Mouse (Mus musculus) heart, postnatal 4 days (tissue): ENCODE results near the gene Wnk1. TPM values are rescaled to one million over a fixed set of nuclear protein-coding genes. Genes with fewer than 3 reads are reported as not detected.

ENCODE experiments used
- DNase-seq: peaks from one replicate; pipeline ENCODE4 v3.0.0; 2021
- total RNA-seq, 2 experiments: library from RNA; stranded (reverse); gene quantifications; 2 replicates each; pipeline ENCODE4 v1.2.3; 2021

Wnk1 gene
- total RNA-seq, 2 experiments from 2014 or later: 332 to 358 TPM

DNA sequence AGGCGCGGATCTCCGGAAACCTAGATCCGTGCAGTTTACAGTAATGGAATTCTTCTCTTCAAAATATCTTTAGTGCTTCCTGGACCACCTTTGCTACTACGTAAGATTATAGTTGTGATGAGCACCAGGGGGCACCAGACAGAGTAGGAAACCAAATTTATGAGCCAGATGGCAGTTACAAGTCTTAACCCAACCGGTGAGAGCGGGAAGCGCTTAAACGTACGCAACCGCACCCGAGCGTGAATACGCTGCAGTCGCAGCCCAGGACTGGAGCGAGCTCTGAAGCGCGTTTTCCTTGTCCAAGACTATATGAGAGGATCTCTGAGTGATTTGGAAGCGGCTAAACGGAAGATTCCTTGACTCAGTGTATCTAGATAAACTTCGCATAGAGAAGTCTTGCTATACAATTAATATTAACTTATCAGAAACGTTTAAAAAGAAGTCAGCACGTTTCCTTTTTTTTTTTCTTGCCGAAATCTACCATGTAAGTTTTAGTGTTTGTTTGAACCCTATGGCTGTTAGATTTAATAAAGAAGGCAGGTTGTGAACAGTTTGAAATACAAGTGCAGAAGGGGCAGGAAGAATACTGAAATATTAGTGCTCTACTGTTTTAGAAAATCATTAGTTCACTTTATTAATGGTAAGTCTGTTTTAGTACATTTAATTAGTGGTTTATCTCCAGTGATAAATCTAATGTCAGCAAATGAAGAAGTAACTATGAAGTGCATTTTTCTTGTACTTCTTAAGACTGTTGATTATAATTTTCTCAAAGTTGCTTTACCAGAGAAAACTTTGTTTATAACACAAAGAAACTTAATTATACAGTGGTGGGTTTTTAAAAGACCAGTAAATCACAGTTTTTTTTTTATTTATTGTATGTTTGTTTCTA lies 1.4 kb upstream of the Wnk1 start:
- DNase-seq: peak; percentile 88

DNA sequence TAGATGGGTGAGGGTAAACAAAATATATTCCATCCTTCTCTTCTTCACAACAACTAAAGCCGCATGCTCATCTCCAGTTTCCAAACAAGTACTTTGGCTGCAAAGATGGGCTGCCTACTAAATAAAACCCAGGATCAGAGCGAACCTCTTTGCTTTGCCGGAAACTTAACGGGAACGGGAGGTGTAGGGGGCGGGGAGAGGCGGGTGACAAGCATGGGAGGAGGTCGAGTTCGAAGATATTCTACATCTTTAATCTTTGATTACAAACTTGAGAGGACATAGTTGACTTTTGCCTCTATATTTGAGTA lies 738 bp upstream of the Wnk1 start:
- peak; percentile 55 for DNase-seq

- DNase-seq: peak; percentile 78
These were observed 671 bp downstream of the Wnk1 start for GRCm38 (mm10) chr6:120037636-120038365.

DNA sequence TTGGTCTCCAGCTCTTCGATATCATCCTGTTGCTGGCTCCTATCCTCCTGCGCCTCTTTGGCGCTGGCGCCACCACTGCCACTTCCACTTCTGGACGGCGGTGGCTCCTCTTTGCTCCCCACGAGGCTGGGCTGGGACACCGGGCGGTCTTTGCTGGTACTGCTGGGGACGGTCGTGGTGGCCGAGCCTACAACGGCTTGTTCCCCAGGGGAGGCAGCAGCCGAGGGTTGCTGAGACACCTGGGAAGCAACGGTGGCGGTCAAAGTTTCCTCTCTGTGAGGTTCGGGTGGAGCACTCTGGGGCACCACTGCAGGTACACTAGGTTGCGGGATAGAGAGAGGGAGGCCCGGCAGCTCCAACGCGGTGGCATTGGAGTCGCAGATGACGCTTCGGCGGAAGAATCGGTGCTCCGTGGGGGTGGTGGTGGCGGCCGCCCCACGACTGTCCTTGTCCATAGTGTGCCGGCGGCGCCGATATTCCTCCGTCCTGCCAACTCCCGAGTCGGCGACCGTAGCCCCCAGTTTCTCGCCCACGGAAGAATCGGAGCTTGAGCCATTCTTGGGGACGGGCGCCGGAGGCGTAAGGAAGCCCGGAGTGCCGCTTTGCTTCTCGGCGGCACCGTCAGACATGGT lies 1.4 kb downstream of the Wnk1 start:
- DNase-seq: peak; percentile 85

- no peak for DNase-seq
These were observed 13.9 kb downstream of the Wnk1 start for GRCm38 (mm10) chr6:120024577-120024976.

GRCm38 (mm10) chr6:120023746-120024145 lies 14.7 kb downstream of the Wnk1 start:
- DNase-seq: no peak

DNA sequence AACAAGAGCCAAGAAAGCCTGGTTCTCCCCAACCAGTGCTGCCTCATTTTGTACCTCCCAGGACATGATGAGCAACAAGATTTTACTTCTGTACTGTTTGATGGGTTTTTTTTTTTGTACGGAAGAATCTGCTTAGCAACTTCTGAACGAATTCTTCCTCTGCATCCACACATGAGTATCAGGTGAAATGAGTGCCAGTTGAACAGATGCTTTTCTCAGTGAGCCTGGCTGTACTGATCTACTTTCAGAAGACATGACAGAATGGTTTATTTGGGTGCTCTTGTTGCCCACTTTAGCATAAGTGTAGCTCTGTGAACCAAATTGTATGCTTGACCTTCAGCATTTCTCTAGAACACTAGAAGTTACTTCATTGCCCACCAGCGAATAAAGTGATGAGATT lies 16.4 kb downstream of the Wnk1 start:
- no peak for DNase-seq

DNA sequence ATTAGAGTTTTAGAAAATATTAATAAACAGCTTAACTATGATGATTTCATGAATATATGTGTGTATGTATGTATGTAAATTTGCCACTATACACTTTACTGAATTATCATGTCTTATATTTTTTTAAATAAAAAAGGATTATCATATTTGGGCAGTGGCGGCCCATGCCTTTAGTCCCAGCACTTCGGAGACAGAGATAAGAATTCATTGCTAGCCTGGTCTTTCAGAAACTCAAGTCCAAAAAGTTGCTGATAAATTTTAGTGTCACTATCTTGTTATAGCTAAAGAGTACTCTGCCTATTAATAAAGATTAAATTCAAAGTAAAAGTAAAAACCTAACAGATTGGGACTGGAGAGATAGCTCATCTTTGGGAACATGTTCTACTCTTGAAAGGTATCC lies 18.8 kb downstream of the Wnk1 start:
- DNase-seq: no peak

DNA sequence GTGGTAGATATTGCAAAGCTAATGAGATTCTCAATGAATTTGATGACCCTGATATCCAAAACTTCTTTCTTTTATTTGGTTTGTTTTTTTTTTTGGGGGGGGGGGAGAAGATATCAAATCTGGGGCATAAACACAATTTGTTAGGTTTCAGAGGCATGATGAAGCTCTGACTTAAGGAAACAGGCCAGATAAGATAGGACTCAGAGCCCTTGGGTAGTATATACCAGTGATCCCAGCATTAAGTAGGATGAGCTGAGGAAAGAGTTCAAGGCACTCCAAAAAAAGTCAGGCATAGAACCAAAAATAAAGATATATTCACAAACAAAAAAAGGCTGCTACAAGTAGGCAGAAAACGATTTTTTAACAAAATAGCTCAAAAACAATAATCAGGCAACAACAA lies 25.3 kb downstream of the Wnk1 start:
- DNase-seq: no peak

- DNase-seq: no peak
These were observed 27.0 kb downstream of the Wnk1 start for GRCm38 (mm10) chr6:120011440-120011839.

DNA sequence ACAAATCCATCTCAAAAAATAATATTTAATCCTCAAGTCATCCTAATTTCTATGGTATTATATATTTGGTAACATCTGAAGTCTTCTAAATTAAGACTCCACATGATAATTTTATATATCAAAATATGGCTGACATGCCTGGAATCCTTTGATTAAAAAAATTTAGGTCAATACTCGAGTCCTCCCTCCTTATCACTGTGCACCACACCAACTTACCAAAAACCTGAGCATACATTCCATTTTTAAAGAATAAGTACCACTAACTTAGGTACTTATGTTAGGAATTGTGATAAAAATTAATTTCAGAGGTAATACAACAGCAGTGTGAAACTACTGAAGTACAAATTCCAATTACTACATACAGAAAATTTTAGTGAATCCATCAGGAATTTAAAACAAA lies 27.5 kb downstream of the Wnk1 start:
- DNase-seq: no peak

- no peak for DNase-seq
These were observed 27.9 kb downstream of the Wnk1 start for GRCm38 (mm10) chr6:120010535-120010934.

GRCm38 (mm10) chr6:120001718-120002117 lies 36.8 kb downstream of the Wnk1 start:
- no peak for DNase-seq

- no peak for DNase-seq
These were observed 42.0 kb downstream of the Wnk1 start for GRCm38 (mm10) chr6:119996480-119996879.

DNA sequence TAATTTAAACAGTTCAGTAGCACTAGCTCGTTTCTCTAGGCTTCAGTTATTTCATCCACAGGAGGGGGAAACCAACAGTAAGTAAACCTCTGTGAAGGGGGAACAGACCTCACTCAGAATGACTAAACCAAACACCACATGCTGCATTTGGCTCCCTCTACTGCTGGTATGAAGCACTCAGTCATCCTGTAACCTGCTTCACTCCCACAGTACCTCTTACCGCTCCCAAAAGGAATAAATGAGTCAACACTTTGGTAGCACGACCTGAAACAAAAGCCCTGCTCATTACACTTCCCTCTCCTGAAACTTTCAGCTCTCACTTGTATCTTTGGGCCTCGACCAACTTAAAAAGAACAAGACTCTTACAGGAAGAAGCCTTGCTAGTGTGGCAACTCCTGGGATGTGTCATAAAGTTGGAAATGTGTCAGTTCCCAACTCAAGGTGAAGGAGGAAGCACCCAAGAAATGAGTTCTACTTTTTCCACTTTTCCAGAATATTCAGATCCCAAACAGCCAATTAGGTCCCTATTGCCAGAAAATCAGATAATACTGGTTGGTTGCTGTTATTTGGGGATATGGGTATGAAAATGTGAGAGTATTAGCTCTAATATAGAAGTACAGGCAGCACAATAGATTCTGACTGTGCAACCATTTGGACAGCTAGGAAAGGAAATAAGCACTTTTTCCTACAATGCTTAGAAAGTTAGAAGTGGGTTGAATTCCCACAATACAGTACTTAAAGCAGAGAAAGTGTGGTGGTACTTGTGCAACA lies 114.1 kb downstream of the Wnk1 start:
- DNase-seq: peak; percentile 34

DNA sequence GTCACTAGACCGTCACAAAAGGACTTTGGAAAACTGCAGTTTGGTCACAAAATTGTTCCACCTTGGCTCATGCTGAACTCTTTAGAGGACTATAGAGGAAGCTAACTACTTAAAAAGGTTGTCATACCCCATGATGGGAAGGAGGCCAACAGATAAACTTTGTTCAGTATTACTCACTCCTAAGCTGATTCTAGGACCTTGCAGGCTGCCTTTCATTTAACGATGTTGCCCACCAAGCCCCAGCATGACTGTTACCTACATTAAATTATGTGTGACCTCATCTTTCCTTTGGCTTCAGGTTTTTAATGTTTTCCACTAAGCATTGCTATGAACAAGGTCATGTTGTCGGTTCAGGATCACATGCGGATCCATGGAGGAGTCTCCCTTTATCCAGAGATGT lies 115.9 kb downstream of the Wnk1 start:
- no peak for DNase-seq

- DNase-seq: no peak
These were observed 116.3 kb downstream of the Wnk1 start for GRCm38 (mm10) chr6:119922136-119922535.

GRCm38 (mm10) chr6:119918561-119919181 lies 119.8 kb downstream of the Wnk1 start:
- no peak for DNase-seq

DNA sequence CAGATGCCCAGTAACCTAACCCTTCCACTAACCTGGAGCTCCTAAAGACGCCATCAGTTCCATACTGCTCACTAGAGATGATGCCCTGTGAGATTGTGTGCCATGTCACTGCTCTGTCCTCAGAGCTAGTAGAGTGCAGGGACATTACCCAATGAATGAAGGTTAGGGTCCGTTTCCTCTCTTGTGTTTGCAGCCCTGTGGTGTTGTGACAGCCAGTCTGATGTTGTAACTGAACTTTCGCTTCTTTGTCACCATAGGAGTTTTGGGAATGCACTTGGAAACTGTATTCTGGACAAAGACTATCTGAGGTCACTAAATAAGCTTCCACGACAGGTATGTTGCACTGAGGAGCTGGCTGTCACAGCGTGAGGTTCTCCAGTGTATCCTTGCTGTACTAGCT lies 122.8 kb downstream of the Wnk1 start:
- no peak for DNase-seq

GRCm38 (mm10) chr6:119912046-119912445 lies 126.4 kb downstream of the Wnk1 start:
- DNase-seq: no peak

- DNase-seq: no peak
These were observed 133.0 kb downstream of the Wnk1 start for GRCm38 (mm10) chr6:119905461-119905860.

GRCm38 (mm10) chr6:119903081-119903789 lies 135.2 kb downstream of the Wnk1 start:
- DNase-seq: no peak
